Mouse (Mus musculus): Measurements from ENCODE around the gene Cyb5d2. TPM values are rescaled to one million over a fixed set of nuclear protein-coding genes. Genes with fewer than 3 reads are reported as not detected.

Cyb5d2 gene
- polyA plus RNA-seq, 1 experiment = 11.5 TPM

GRCm38 (mm10) chr11:72767716-72768115, 28.2 kb downstream of the Cyb5d2 start:
- whole genome bisulfite sequencing = 84% methylated on average over 8 of the region's 8 CpGs
- Histone ChIP-seq H3K36me3 (ENCODE audit: control insufficient read depth, insufficient read depth, low read length) (peaks cover 2% of the 10 kb centered on the region; the same call in 1 of the 2 replicates), H3K4me3 (ENCODE audit: insufficient read depth, low read depth, low read length) (no peak overlapping the region), H3K4me1 (ENCODE audit: control insufficient read depth, insufficient read depth, low read length) (no peaks in the 10 kb centered on the region), H3K27me3 (replicated peaks; ENCODE audit: control insufficient read depth, insufficient read depth, low read length) (no peaks in the 10 kb centered on the region), H3K27ac (ENCODE audit: insufficient read depth, low read depth, low read length) (no peak overlapping the region)
- no peak for DNase-seq
- TF ChIP-seq POLR2A (IDR thresholded peaks at IDR 0.05; ENCODE audit: low read depth, low read length) = no peak
- no peak for TF ChIP-seq CTCF (conservative IDR thresholded peaks at IDR 0.05; ENCODE audit: insufficient read depth, insufficient read length, low read depth, low read length)

- 74% methylated on average over 4 of the region's 4 CpGs for WGBS
- TF ChIP-seq CTCF (conservative IDR thresholded peaks at IDR 0.05; ENCODE audit: insufficient read depth, insufficient read length, low read depth, low read length) (no peak), POLR2A (IDR thresholded peaks at IDR 0.05; ENCODE audit: low read depth, low read length) (no peak)
- peaks cover 2% of the 10 kb centered on the region for H3K36me3 ChIP-seq (ENCODE audit: control insufficient read depth, insufficient read depth, low read length)
- no peaks in the 10 kb centered on the region for H3K27me3 ChIP-seq (replicated peaks; ENCODE audit: control insufficient read depth, insufficient read depth, low read length)
- H3K4me1 ChIP-seq (ENCODE audit: control insufficient read depth, insufficient read depth, low read length) = no peaks in the 10 kb centered on the region
- no peak for DNase-seq
- H3K27ac ChIP-seq (ENCODE audit: insufficient read depth, low read depth, low read length) = no peak overlapping the region
- H3K4me3 ChIP-seq (ENCODE audit: insufficient read depth, low read depth, low read length) = no peak overlapping the region
Observed at GRCm38 (mm10) chr11:72764270-72764669, 31.7 kb downstream of the Cyb5d2 start.

DNA sequence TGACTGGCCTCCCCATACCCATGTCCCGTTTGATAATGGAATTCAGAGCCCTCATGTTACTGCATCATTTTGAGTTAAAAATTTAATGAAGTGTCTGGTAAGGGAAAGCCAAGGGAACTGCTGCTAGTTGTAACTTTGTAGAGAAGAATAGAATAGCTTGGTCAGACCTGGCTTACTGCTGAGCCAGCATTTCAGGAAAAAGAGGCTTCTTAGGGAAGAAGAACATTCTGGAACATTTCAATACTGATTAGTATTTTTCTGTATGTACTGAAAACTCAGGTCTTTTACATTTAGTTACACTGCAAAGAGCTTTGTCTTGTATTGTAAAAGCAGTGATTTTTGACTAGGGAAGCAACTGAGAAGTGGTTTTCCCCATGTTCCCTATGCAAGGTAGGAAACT, 35.2 kb downstream of the Cyb5d2 start:
- 85% methylated on average over 1 of the region's 1 CpGs for WGBS
- no peak overlapping the region for H3K4me3 ChIP-seq (ENCODE audit: insufficient read depth, low read depth, low read length)
- TF ChIP-seq POLR2A (IDR thresholded peaks at IDR 0.05; ENCODE audit: low read depth, low read length) (no peak), CTCF (conservative IDR thresholded peaks at IDR 0.05; ENCODE audit: insufficient read depth, insufficient read length, low read depth, low read length) (no peak)
- peaks cover 5% of the 10 kb centered on the region for H3K36me3 ChIP-seq (ENCODE audit: control insufficient read depth, insufficient read depth, low read length)
- no peaks in the 10 kb centered on the region for H3K4me1 ChIP-seq (ENCODE audit: control insufficient read depth, insufficient read depth, low read length)
- no peak for DNase-seq
- no peaks in the 10 kb centered on the region for H3K27me3 ChIP-seq (replicated peaks; ENCODE audit: control insufficient read depth, insufficient read depth, low read length)
- no peak overlapping the region for H3K27ac ChIP-seq (ENCODE audit: insufficient read depth, low read depth, low read length)

DNA sequence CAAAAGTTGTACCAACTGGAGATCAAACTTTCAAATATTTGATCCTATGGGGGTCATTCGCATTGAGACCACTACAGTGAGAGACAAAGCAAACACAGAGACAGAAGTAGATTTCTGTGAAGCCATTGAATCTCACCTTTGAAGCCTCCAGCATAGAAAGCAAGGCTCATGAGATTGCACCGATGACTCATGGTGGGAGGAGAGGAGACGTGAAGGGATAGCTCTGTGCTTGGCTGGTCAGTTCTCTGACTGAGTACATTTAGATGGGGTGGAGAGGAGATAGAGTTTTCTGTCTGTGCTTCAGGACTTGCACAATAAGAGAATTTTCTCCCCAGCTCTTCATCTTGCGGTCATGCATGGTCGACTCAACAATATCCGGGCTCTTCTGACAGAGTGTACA, 36.4 kb downstream of the Cyb5d2 start:
- Histone ChIP-seq H3K27ac (ENCODE audit: insufficient read depth, low read depth, low read length) (no peak overlapping the region), H3K36me3 (ENCODE audit: control insufficient read depth, insufficient read depth, low read length) (peaks cover 5% of the 10 kb centered on the region), H3K4me1 (ENCODE audit: control insufficient read depth, insufficient read depth, low read length) (no peaks in the 10 kb centered on the region), H3K4me3 (ENCODE audit: insufficient read depth, low read depth, low read length) (no peak overlapping the region), H3K27me3 (replicated peaks; ENCODE audit: control insufficient read depth, insufficient read depth, low read length) (no peaks in the 10 kb centered on the region)
- 80% methylated on average over 6 of the region's 6 CpGs for WGBS
- no peak for TF ChIP-seq POLR2A (IDR thresholded peaks at IDR 0.05; ENCODE audit: low read depth, low read length)
- no peak for TF ChIP-seq CTCF (conservative IDR thresholded peaks at IDR 0.05; ENCODE audit: insufficient read depth, insufficient read length, low read depth, low read length)
- no peak for DNase-seq

- H3K27me3 ChIP-seq (replicated peaks; ENCODE audit: control insufficient read depth, insufficient read depth, low read length) = no peaks in the 10 kb centered on the region
- WGBS = 96% methylated on average over 5 of the region's 5 CpGs
- no peak overlapping the region for H3K27ac ChIP-seq (ENCODE audit: insufficient read depth, low read depth, low read length)
- H3K4me1 ChIP-seq (ENCODE audit: control insufficient read depth, insufficient read depth, low read length) = no peaks in the 10 kb centered on the region
- H3K36me3 ChIP-seq (ENCODE audit: control insufficient read depth, insufficient read depth, low read length) = peaks cover 5% of the 10 kb centered on the region
- no peak for DNase-seq
- TF ChIP-seq POLR2A (IDR thresholded peaks at IDR 0.05; ENCODE audit: low read depth, low read length) (no peak), CTCF (conservative IDR thresholded peaks at IDR 0.05; ENCODE audit: insufficient read depth, insufficient read length, low read depth, low read length) (no peak)
- H3K4me3 ChIP-seq (ENCODE audit: insufficient read depth, low read depth, low read length) = no peak overlapping the region
Observed at GRCm38 (mm10) chr11:72758316-72758715, 37.6 kb downstream of the Cyb5d2 start.

GRCm38 (mm10) chr11:72751956-72752355, 44.0 kb downstream of the Cyb5d2 start:
- Histone ChIP-seq H3K27ac (ENCODE audit: insufficient read depth, low read depth, low read length) (no peak overlapping the region), H3K4me1 (ENCODE audit: control insufficient read depth, insufficient read depth, low read length) (no peaks in the 10 kb centered on the region), H3K36me3 (ENCODE audit: control insufficient read depth, insufficient read depth, low read length) (peaks cover 23% of the 10 kb centered on the region), H3K27me3 (replicated peaks; ENCODE audit: control insufficient read depth, insufficient read depth, low read length) (no peaks in the 10 kb centered on the region), H3K4me3 (ENCODE audit: insufficient read depth, low read depth, low read length) (no peak overlapping the region)
- TF ChIP-seq CTCF (conservative IDR thresholded peaks at IDR 0.05; ENCODE audit: insufficient read depth, insufficient read length, low read depth, low read length) = no peak; the same call in 1 of the 2 replicates
- TF ChIP-seq POLR2A (IDR thresholded peaks at IDR 0.05; ENCODE audit: low read depth, low read length) = no peak
- no peak for DNase-seq
- 30% methylated on average over 2 of the region's 2 CpGs for WGBS

- Histone ChIP-seq H3K27me3 (replicated peaks; ENCODE audit: control insufficient read depth, insufficient read depth, low read length) (no peaks in the 10 kb centered on the region), H3K4me1 (ENCODE audit: control insufficient read depth, insufficient read depth, low read length) (no peaks in the 10 kb centered on the region), H3K36me3 (ENCODE audit: control insufficient read depth, insufficient read depth, low read length) (no peaks in the 10 kb centered on the region; the same call in none of the 2 replicates), H3K4me3 (ENCODE audit: insufficient read depth, low read depth, low read length) (no peak overlapping the region), H3K27ac (ENCODE audit: insufficient read depth, low read depth, low read length) (no peak overlapping the region)
- no peak for TF ChIP-seq CTCF (conservative IDR thresholded peaks at IDR 0.05; ENCODE audit: insufficient read depth, insufficient read length, low read depth, low read length)
- TF ChIP-seq POLR2A (IDR thresholded peaks at IDR 0.05; ENCODE audit: low read depth, low read length) = no peak
- DNase-seq = no peak
- 90% methylated on average over 1 of the region's 1 CpGs for WGBS
Observed at GRCm38 (mm10) chr11:72739048-72739447, 56.9 kb downstream of the Cyb5d2 start.
